Mouse (Mus musculus) CD8-positive naive resting alpha-beta T cell, adult 57 days (primary cell): ENCODE results near the gene Psip1. TPM values are rescaled to one million over a fixed set of nuclear protein-coding genes. Genes with fewer than 3 reads are reported as not detected.

Experiments used
- total RNA-seq: library from RNA; stranded (reverse); gene quantifications from one replicate; pipeline ENCODE4 v1.2.4, GENCODE M21; 2023

Psip1 gene
- total RNA-seq = 107 TPM

DNA sequence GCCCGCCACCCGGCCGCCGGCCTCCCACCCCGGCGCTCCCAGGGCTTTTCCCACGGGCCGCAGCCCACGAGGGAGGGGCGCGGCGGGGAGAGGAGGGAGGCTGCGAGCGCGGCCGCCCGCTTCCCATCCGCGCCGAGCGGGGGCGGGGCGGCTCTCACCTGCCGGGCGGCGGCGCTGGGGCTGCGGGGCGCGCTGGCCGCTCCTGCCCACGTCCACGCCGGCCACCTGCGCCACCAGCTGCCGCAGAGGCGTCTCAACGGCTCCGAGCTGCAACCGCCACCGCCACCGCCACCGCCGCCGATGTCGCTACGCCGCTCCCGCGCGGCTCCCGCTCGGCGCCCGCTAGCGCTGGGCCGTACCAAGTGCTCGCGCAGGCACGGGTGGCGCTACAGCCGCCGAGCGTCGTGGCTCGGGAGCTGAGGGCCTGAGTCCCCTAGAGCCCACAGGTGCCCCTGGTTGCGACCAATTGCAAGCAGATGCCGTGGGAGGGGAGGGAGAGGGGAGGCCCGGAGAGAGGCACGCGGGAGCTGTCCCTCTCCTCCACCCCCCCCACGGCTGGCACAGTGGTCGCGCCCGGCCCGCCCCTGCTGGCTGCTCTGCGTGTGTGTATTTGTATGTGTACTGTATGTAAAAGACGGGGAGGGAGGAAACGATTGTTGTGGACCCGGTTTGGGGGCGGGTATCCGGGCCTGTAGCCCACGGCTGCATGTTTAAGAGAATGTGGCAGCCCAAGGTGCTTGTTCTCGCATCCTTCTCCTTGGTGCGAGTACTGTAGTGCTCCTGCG lies at the start of gene Psip1:
TSS of gene Psip1 (minus strand) at position 343 of the 785 bp plus-strand sequence.

DNA sequence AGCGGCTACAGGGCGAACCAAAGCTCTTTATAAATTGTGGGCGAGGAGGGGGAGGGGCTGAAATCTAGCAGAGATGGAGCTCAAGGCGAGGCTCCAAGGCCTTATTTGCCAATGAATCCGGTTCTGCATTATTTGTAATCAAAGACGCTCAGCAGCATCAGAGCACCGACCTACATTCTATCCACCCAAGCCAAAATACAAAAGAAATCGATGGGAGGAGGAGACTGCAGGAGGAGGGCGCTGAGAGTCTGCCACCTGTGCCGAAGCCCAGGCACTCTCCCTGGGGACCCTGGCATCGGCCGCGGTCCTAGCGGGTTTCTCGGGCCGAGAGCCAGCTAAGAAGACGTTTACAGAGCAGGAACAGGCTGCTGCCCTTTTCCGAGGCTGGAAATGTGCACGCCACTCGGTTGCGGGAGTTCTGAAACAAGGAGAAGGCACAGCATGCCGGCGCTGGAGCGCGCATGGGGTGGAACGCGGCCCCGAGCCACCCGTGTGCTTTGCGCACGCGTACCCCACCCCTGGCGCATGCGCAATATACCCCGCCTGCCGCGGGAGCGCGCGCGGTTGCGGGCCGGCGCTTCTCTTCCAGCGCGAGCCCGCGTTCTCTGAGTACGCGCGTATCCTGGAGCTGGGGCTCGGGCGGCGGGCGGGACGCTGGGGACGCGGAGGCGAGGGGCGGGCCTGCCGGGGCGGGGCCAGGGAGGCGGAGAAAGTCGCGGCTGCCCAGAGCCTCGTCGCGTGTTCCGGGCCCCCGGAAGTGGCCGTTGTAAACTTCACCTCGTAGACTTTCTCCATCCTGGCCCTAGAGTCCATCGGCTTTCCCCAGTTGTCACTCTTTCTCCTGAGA lies 38.8 kb upstream of the Psip1 start, which contains the start of gene Ccdc171:
TSS of gene Ccdc171 (plus strand) at position 703 of the 847 bp plus-strand sequence.

DNA sequence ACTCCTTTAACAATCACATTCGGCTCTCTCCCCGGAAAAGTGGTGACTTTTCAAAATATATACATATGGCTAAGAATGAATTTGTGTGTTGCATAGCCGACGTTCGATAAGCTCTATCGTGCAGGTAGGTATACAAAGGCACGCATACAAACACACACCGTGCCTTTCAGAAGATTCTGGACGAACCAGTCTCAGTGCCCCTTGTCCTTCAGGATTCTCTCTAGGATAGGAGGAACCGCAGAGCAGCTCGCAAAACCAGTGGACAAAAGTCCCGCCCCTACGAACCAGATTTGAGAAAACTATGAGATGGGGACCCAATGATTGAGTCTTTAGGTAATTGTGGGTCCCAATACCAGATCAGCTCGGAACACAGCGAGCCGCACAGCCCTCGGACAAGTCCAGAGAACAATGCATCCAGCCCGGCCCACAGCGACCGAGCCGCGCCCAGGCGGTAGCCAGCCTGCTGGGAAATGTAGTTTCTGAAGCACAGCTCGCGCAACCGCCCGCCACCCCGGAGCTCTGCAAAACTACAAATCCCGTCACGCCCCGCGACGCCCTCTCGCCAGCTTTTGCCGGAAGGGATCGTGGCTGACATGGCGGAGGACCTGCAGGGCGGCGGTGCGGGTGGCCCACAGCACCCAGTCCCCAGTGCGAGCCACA lies 69.0 kb downstream of the Psip1 start, which contains the start of gene Snapc3:
TSS of gene Snapc3 (plus strand) at position 565 of the 660 bp plus-strand sequence.

Other genes starting within 250 kb of the Psip1 start
- 46.7 TPM for gene Ttc39b, start 162.2 kb downstream of the Psip1 start, total RNA-seq
- gene Snapc3, start 68.7 kb downstream of the Psip1 start, total RNA-seq = 39.4 TPM
- gene Ccdc171, start 39.1 kb upstream of the Psip1 start, total RNA-seq = 8.1 TPM